Mouse (Mus musculus) right cerebral cortex, postnatal 36 days (tissue): Measurements from ENCODE around the gene Actl9.

Source experiments
- DNase-seq, 2 experiments: peaks; one replicate each; pipeline ENCODE4 v3.0.0; 2022; ENCODE audit warnings: low spot score in 2 of 2, mixed read lengths in 1 of 2

Gene Actl9

DNA sequence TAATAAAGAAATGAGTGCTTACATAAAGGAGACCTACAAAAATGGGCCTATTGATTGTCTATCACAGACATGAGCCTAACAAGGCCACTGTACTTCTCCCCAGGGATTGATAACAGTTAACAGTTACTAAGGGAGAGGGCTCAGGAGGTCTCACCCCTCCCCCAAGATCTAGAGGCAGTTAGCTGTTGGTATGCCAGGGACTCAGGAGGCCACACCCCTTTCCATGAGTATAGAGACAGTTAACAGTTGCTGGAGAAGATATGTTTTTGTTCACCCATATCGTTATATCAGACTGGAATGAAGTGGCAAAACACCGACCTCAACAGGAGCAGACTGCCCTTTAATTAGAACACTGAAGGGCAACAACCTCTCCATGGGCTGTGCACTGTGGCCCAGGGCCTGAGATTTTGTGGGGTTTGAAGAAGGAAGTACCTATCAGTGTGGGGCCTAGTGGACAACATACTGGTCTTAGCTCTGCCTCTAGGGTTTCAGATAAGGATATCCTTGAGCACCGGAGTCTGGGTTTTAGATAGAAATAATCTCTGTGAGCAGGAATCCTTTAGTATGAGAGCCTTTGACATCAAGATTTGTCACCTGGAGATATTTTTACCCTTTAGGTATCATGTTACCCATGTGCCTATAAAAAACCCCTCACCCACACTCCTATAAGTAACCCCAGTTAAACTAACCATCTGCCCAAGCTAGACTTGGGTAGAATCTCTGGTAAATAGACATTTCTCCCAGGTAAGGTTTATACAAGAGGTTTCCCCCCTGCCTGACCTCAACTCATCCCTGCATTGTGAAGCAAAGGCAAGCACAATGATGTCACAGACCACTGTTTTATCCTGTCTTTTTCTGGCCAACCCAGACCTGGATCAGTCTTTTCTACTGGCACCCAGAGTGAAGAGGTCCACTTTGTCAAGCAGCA, at the start of gene Actl9:
Gene Actl9 (plus strand): TSS at position 878 of the 928 bp plus-strand sequence.
- DNase-seq = no peak

GRCm38 (mm10) chr17:33385705-33386104, 47.0 kb upstream of the Actl9 start:
- peak; percentile 2 to 32 for DNase-seq

- DNase-seq = no peak
These were observed 40.4 kb upstream of the Actl9 start for GRCm38 (mm10) chr17:33392271-33392670.

GRCm38 (mm10) chr17:33394182-33395034, 38.3 kb upstream of the Actl9 start, which contains the start of gene Zfp101:
TSS of gene Zfp101 (minus strand) at chr17:33394641.
- peak; percentile 90 to 94 for DNase-seq

- DNase-seq = peak; percentile 36
These were observed 6.5 kb downstream of the Actl9 start for GRCm38 (mm10) chr17:33439148-33439547.

DNA sequence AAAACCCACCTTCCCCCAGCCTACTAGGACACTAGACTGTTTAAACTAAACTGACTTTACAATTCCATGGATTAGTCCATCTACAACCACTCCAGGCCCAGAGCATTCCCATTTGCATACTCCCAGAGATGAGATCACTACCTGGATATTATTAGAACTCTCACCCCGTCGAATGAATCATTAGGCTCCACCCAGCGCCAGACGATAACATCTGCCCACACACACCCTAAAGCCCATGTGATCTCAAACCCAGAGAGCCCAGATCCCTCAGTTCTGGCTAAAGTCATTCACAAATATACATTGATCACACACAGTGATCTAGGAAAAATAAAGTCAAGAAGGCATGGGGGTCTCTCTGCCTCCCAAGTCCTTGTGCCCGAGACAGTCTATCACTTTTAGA, 7.2 kb downstream of the Actl9 start:
- DNase-seq = peak in 1 of 2 experiments; percentile 1

DNA sequence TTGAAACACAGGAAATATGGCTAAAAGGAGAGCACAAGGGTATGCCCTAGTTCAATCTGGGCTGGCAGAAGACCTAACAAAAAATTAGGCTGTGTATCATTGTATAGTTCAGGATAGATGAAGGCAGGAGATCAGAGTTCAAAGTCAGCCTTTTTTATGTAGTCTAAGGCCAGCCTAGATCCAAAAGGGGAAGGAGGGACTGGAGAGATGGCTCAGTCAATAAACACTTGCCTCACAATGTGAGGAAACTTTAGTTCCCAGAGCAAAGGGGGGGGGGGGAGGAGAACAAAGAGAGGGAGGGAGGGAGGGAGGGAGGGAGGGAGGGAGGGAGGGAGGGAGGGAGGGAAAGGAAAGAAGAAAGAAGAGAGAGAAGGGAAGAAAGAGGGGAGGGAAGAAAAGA, 8.5 kb downstream of the Actl9 start:
- DNase-seq = no peak

DNA sequence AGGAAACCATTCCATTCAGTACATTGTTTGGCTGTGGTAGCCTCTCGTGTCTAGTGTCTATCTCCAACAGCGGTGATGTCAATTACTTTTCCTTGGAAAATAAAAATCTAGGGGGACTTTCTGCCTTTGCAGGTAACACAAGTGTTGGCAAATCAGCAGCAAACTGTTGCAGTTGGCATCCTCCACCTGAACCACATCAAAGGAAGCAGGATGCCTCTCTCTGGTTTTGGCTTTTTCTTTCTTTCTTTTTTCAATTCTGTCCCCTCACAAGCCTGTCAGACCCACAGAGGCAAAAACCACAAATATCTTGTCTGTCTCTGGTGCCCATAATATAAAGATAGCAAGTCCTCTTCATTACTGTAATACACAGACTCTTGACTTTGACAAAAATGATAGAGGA, 23.9 kb downstream of the Actl9 start:
- DNase-seq = no peak

GRCm38 (mm10) chr17:33471206-33471605, 38.5 kb downstream of the Actl9 start:
- no peak for DNase-seq
